Mouse (Mus musculus) erythroblast, embryonic 14.5 days (primary cell): ENCODE data around the gene Evl. TPM values are rescaled to one million over a fixed set of nuclear protein-coding genes. Genes with fewer than 3 reads are reported as not detected.
"Not testable (repeated sequence)": the region's sequence is repeated elsewhere in the genome, so short reads cannot be mapped to it uniquely, and the experiment has no call there.

Experiments
- H3K27me3 ChIP-seq: 2 replicates; pipeline ENCODE4 v1.6.1; 2012; ENCODE audit warnings: inconsistent platforms; ENCODE audit not compliant: control insufficient read depth
- H3K36me3 ChIP-seq: 2 replicates; pipeline ENCODE4 v1.6.1; 2012; ENCODE audit warnings: mild to moderate bottlenecking, inconsistent platforms; ENCODE audit not compliant: control insufficient read depth
- H3K4me1 ChIP-seq: 2 replicates; pipeline ENCODE4 v1.6.1; 2012; ENCODE audit warnings: inconsistent platforms; ENCODE audit not compliant: control insufficient read depth
- H3K4me3 ChIP-seq: replicated peaks from 2 replicates; pipeline ENCODE3; 2012; ENCODE audit warnings: moderate library complexity, mild to moderate bottlenecking, inconsistent platforms
- H3K9me3 ChIP-seq: 2 replicates; pipeline ENCODE4 v1.6.1; 2012; ENCODE audit warnings: low read length, inconsistent platforms, mixed read lengths; ENCODE audit not compliant: control insufficient read depth
- GATA1 ChIP-seq: IDR thresholded peaks from 2 replicates; pipeline ENCODE4 v1.6.1; 2012; ENCODE audit warnings: low read length, inconsistent platforms, mixed read lengths
- TAL1 ChIP-seq: IDR thresholded peaks from 3 replicates; pipeline ENCODE4 v1.6.1; 2012; ENCODE audit warnings: low read length, inconsistent platforms, mixed read lengths
- polyA plus RNA-seq: library from polyadenylated mRNA; stranded (reverse); fragments of >175 nt; gene quantifications from 2 replicates; pipeline ENCODE4 v1.2.3, GENCODE M21; 2012

Evl gene
- polyA plus RNA-seq, 1 experiment, result 1.6 TPM

DNA sequence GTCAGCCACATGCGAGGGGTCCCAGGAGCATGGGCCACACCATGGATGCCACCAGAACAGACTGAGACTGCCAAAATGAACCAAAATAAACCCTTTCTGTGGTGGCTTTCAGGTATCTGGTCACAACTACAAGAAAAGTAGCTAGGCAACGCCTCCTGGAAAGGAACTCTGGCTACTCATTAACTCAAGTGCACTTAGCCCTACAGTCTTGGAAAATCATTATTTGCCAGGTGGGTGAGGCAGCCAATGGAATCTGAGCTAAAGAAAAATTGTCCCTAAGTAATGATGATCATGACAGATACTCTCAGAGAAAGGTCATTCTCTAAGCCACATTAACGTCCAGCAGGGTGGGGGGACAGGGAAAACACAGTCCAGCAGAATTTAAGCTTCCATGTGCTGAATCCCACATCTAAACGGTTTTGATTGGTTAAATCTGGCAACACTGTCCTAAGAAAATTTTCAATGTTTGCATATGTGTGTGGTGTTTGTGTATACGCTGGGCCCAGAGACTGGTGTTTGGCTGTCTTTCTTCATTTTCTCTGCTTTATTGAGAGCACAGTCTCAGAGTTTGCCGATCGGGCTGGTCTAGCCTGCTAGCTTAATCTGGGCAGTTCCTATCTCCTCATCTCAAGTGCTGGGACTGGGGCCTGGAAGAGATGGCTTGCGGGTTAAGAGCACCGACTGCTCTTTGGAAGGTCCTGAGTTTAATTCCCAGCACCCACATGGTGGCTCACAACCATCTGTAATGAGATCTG is 156.5 kb downstream of the Evl start:
- H3K9me3 ChIP-seq, result no peaks in the 10 kb centered on the region
- no peaks in the 10 kb centered on the region for H3K4me1 ChIP-seq
- no peak for TF ChIP-seq TAL1
- TF ChIP-seq GATA1, result no peak
- no peaks in the 10 kb centered on the region for H3K27me3 ChIP-seq
- no peak overlapping the region for H3K4me3 ChIP-seq
- H3K36me3 ChIP-seq, result no peaks in the 10 kb centered on the region

DNA sequence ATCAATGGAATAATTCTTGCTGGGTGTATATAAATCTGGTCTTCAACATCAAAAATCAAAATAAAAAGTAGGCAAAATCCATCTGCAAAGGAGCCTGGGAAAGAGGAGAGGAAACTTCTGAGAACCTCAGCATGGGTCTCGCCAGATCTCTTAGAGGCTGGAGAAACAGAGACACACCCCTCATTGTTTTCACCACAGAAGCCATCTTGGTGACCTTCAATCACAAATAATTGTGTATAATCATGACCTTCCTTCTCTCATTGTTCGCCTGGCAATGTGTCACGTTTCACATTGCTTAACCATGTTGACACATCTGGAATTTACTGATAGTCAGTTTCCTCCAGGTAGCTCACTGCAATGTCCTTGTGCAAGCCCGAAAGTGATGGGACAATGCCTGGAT is 158.0 kb downstream of the Evl start:
- H3K27me3 ChIP-seq, result no peaks in the 10 kb centered on the region
- no peaks in the 10 kb centered on the region for H3K9me3 ChIP-seq
- no peak overlapping the region for H3K4me3 ChIP-seq
- H3K4me1 ChIP-seq, result no peaks in the 10 kb centered on the region
- no peak for TF ChIP-seq TAL1
- no peak for TF ChIP-seq GATA1
- H3K36me3 ChIP-seq, result no peaks in the 10 kb centered on the region

DNA sequence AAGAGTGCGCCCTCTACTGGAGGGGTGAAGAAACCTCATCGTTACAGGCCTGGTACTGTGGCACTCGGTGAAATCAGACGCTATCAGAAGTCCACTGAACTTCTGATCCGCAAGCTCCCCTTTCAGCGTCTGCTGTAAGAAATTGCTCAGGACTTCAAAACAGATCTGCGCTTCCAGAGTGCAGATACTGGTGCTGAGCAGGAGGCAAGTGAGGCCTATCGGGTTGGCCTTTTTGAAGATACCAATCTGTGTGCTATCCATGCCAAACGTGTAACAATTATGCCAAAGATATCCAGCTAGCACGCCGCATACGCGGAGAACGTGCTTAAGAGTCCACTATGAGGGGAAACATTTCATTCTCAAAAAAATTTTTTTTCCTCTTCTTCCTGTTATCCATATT is 159.5 kb downstream of the Evl start:
- not testable (repeated sequence) for H3K27me3 ChIP-seq, H3K9me3 ChIP-seq, H3K4me1 ChIP-seq, H3K36me3 ChIP-seq, H3K4me3 ChIP-seq

DNA sequence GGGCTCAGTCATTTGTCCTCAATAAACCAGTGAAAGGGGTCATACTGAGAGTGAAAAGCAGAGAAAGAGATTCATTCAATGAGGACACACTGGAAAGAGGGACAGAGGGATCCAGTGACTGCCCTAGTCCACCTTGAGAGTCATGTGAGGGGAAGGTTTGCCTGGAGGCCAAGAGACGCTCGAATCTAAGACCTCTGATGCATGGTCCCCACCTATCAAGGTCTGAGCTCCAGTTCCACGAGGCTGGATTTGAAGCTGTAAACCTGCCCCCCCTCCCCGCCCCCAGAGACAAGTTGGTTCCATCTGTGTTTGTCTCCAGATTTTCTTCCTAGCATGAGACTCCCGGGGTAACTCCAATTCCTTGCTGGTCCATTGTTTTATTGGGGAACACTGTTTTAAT is 161.3 kb downstream of the Evl start:
- H3K4me3 ChIP-seq, result no peak overlapping the region
- H3K36me3 ChIP-seq, result no peaks in the 10 kb centered on the region
- no peaks in the 10 kb centered on the region for H3K27me3 ChIP-seq
- H3K9me3 ChIP-seq, result no peaks in the 10 kb centered on the region
- no peak for TF ChIP-seq TAL1
- TF ChIP-seq GATA1, result no peak
- H3K4me1 ChIP-seq, result no peaks in the 10 kb centered on the region

DNA sequence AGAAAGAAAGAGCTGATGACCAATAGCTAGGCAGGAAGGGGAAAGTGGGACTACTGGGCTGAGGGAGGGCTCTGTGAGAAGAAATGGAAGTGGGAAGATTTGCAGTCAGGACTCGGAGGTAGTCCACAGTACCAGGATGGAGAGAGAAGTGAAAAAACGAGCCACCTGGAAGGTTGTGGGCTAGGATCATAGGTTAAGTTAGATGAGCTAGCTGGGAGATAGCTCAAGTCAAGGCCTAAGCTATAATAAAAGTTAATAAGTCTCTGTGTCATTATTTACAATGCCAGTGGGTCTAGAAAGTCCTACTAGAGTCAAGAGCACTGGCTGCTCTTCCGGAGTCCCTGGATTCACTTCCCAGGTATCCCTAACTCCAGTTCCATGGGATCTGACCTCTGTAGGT is 164.0 kb downstream of the Evl start:
- H3K4me1 ChIP-seq, result no peaks in the 10 kb centered on the region
- no peaks in the 10 kb centered on the region for H3K9me3 ChIP-seq
- no peak for TF ChIP-seq TAL1
- no peak for TF ChIP-seq GATA1
- H3K36me3 ChIP-seq, result no peaks in the 10 kb centered on the region
- H3K4me3 ChIP-seq, result no peak overlapping the region
- H3K27me3 ChIP-seq, result no peaks in the 10 kb centered on the region

DNA sequence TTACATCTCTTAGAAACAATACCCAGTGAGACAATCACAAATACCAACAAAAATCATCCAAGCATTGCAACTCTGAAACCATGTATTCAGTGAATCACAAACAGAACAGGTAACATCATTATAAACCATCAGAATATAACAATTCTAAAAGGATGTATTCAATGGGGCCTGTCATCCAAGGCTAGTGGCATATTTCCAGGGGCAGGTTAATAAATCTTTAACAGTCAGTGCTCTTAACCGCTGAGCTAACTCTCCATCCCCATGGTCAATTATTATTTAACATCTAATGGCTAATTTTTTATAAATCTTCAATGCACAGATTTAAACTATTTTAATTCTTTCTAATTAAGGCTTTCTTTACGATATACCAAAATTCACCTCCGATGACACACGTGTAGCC is 167.9 kb downstream of the Evl start:
- no peaks in the 10 kb centered on the region for H3K36me3 ChIP-seq
- TF ChIP-seq TAL1 (no peak), GATA1 (no peak)
- H3K4me1 ChIP-seq, result no peaks in the 10 kb centered on the region
- H3K27me3 ChIP-seq, result no peaks in the 10 kb centered on the region
- no peak overlapping the region for H3K4me3 ChIP-seq
- no peaks in the 10 kb centered on the region for H3K9me3 ChIP-seq

DNA sequence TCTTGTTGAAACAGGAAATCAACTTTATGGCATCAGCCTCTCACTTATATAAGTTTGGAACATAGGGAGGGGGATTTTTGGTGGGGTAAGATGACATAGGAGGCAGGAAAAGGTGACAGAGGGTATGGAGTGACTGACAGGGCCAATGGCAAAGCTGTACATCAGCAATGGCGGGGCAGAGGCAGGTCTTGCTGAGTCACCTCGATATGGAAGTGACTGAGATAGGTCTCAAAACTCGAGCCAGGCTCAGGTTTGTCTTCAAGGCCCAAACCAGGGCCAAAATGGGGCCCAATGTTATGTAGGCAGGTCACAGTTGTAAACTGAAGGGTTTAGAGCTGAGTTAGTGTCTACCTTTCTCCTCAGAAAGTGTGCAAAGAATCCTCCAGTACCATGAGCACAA is 169.3 kb downstream of the Evl start:
- Histone ChIP-seq H3K4me3 (no peak overlapping the region), H3K4me1 (no peaks in the 10 kb centered on the region), H3K36me3 (no peaks in the 10 kb centered on the region), H3K9me3 (no peaks in the 10 kb centered on the region), H3K27me3 (no peaks in the 10 kb centered on the region)
- TF ChIP-seq GATA1 (no peak), TAL1 (no peak)

DNA sequence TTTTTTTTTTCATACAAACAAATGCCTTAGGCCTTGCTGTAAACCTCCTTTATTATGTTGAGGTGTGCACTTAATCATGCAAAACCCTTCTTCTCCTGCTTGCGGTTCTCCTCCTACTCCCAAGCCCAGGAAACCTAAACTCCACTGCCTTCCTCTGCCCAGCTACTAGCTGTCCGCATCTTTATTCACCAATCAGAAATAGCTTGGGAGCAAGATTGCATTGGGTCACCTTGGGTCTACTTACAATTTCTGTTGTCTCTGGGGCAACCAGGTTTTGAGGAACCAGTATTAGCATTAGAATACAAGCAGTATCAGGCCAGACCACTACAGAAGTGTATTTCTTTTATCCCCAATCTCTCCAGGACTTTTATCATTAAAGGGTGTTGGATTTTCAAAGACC is 179.9 kb downstream of the Evl start:
- H3K9me3 ChIP-seq, result no peaks in the 10 kb centered on the region
- TF ChIP-seq TAL1 (no peak), GATA1 (no peak)

DNA sequence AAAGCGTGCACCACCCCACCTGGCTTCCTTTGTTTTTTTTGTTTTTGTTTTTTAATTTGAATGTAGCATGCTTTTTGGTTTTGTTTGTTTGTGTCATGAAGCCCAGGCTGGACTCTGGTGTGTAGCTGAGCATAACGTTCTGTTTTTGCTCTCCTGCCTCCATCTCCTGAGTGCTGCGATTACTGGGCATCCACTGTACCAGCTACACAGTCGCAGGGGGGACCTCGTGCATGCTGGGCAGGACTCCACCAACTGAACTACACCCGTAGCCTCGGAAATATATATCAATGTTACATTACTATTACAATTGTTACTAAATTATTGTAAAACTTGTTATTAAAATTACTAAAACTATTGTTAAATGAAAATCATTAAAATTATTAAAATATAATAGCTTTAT is 183.3 kb downstream of the Evl start:
- TF ChIP-seq GATA1, result no peak
- no peak for TF ChIP-seq TAL1
- H3K36me3 ChIP-seq, result no peaks in the 10 kb centered on the region
- H3K4me3 ChIP-seq, result no peak overlapping the region
- H3K27me3 ChIP-seq, result no peaks in the 10 kb centered on the region
- no peaks in the 10 kb centered on the region for H3K9me3 ChIP-seq
- no peaks in the 10 kb centered on the region for H3K4me1 ChIP-seq

More for the DNA sequence above, 179.9 kb downstream of the Evl start:
- Histone ChIP-seq H3K27me3 (no peaks in the 10 kb centered on the region), H3K36me3 (no peaks in the 10 kb centered on the region), H3K4me3 (no peak overlapping the region), H3K4me1 (no peaks in the 10 kb centered on the region)

Other genes starting within 250 kb of the Evl start
- not detected in 2 replicates for gene Hhipl1, start 248.4 kb upstream of the Evl start, polyA plus RNA-seq
- gene Cyp46a1, start 220.3 kb upstream of the Evl start, polyA plus RNA-seq, result not detected in 2 replicates
- gene Eml1, start 183.8 kb upstream of the Evl start, polyA plus RNA-seq, result 0.02 TPM in 1 of 2 replicates, not detected in the other
- 0.04 TPM in 1 of 2 replicates, not detected in the other for gene Degs2, start 147.6 kb downstream of the Evl start, polyA plus RNA-seq
- gene Yy1, start 238.3 kb downstream of the Evl start, polyA plus RNA-seq, result 3.0 and 3.3 TPM in 2 replicates